Mouse (Mus musculus) brown adipose tissue, adult 24 weeks (tissue): ENCODE measurements around the gene 4932411N23Rik. TPM values are rescaled to one million over a fixed set of nuclear protein-coding genes. Genes with fewer than 3 reads are reported as not detected.
"Not testable (repeated sequence)": the region's sequence is repeated elsewhere in the genome, so short reads cannot be mapped to it uniquely, and the experiment has no call there.

Experiments
- H3K27ac ChIP-seq: fragments of 200-500 bp; replicated peaks from 2 replicates; pipeline ENCODE4 v1.5.1; 2012; ENCODE audit warnings: low read depth, mild to moderate bottlenecking, low read length
- H3K4me1 ChIP-seq: fragments of 200-500 bp; 2 replicates; pipeline ENCODE4 v1.6.1; 2012; ENCODE audit warnings: low read length, mixed read lengths; ENCODE audit not compliant: control insufficient read depth, insufficient read depth, insufficient read length
- H3K4me3 ChIP-seq: fragments of 200-500 bp; 2 replicates; pipeline ENCODE4 v1.5.1; 2012; ENCODE audit warnings: low read depth, mild to moderate bottlenecking, low read length, moderate library complexity; ENCODE audit not compliant: insufficient read depth
- polyA plus RNA-seq: library from polyadenylated mRNA; stranded (reverse); fragments of >200 nt; gene quantifications from 2 replicates; pipeline ENCODE4 v1.2.4, GENCODE M21; 2012; ENCODE audit not compliant: missing spikeins, insufficient read depth, insufficient read length

The 4932411N23Rik gene
- polyA plus RNA-seq: not detected in 2 replicates

- Histone ChIP-seq H3K27ac (no peak within 1 kb of the TSS), H3K4me3 (no peak within 1 kb of the TSS), H3K4me1 (no peaks in the 10 kb centered on the region)
Observed at GRCm38 (mm10) chrX:126815768-126816167, at the start of gene 4932411N23Rik. 4932411N23Rik (minus strand) TSS chrX:126815868.

GRCm38 (mm10) chrX:126779895-126780294, 35.8 kb downstream of the 4932411N23Rik start:
- Histone ChIP-seq H3K27ac (no peak overlapping the region), H3K4me3 (no peak overlapping the region), H3K4me1 (no peaks in the 10 kb centered on the region)

- H3K27ac ChIP-seq, H3K4me3 ChIP-seq, H3K4me1 ChIP-seq: not testable (repeated sequence)
Observed at GRCm38 (mm10) chrX:126777643-126778042, 38.0 kb downstream of the 4932411N23Rik start.

- not testable (repeated sequence) for H3K27ac ChIP-seq, H3K4me1 ChIP-seq, H3K4me3 ChIP-seq
Observed at GRCm38 (mm10) chrX:126774846-126775245, 40.8 kb downstream of the 4932411N23Rik start.

- not testable (repeated sequence) for H3K4me1 ChIP-seq, H3K4me3 ChIP-seq, H3K27ac ChIP-seq
Observed at GRCm38 (mm10) chrX:126773511-126773910, 42.2 kb downstream of the 4932411N23Rik start.

Other genes starting within 250 kb of the 4932411N23Rik start
- gene Gm382, start 224.1 kb upstream of the 4932411N23Rik start, polyA plus RNA-seq: not detected in 2 replicates